10 mouse cellular contexts compared by ENCODE assay signal in the genomic region with DNA sequence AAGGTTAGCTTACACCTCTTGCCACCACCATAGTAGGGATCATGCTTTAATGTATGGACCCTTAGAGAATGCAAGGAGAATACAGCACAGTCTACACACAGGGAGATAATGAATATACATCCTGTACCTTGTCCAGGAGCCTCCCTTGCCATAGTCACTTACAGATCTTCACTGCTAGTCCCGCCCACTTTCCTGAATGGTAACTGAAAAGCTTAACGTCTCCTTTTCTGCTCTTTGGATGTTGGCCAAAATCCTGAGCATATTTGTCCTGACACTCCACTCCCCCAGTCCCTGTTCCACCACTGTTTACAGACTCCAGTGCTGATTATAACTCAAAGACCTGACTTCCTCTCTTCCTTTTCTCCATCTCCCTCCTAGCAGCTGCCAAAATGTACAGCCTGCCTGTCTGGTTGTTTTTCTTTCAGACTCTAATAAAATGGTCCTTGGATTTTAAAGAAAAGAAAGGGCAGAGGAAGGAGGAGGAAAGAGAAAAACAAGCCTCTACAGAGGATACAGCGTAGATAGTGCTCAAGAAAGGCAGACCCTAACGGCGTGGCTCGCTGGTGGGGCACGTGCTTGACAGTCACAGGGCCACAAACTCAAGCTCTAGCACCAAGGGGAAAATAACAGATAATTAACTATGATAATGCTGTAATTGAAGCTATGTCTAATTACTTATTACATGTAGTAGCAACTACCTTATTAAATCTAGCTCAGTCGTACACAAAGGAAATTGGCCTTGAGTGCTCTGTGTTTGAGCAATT. TPM values are rescaled to one million over a fixed set of nuclear protein-coding genes. Genes with fewer than 3 reads are reported as not detected.
DNase-seq lines count a peak whose midpoint lies in the region; ATAC-seq and TF ChIP-seq lines count a peak whose summit lies in the region.
"Had no signal": no experiment of that assay in that cellular context is flagged by ENCODE, and none has a peak within 500 bp of the region (broad histone marks: within the 10 kb centered on the region; RNA-seq: fewer than 3 reads in every experiment).

No protein-coding gene starts in this region.

- no peaks in the 10 kb centered on the region for H3K27me3 ChIP-seq in embryonic facial prominence, embryonic 14.5 days (replicated peaks; ENCODE audit: control insufficient read depth, insufficient read depth, low read length)
- H3K27me3 ChIP-seq in embryonic facial prominence, embryonic 10.5 days (replicated peaks; ENCODE audit: low read depth, poor library complexity, severe bottlenecking) = no peaks in the 10 kb centered on the region
- H3K27me3 ChIP-seq in kidney, adult 2 months (replicated peaks; ENCODE audit: control insufficient read depth, insufficient read depth, low read length) = no peaks in the 10 kb centered on the region
- no peaks in the 10 kb centered on the region for H3K27me3 ChIP-seq in stomach, embryonic 16.5 days (ENCODE audit: control insufficient read depth, insufficient read depth, low read length)
- H3K27me3 ChIP-seq: megakaryocyte, embryonic 14.5 days had no signal

- H3K4me3 ChIP-seq in embryonic facial prominence, embryonic 14.5 days (ENCODE audit: low read depth, low read length) = no peak overlapping the region
- no peak overlapping the region for H3K4me3 ChIP-seq in embryonic facial prominence, embryonic 10.5 days
- H3K4me3 ChIP-seq in kidney, adult 2 months (ENCODE audit: insufficient read depth, low read depth, low read length) = no peak overlapping the region
- H3K4me3 ChIP-seq in stomach, embryonic 16.5 days (replicated peaks; ENCODE audit: low read length) = no peak overlapping the region
- H3K4me3 ChIP-seq: megakaryocyte, embryonic 14.5 days had no signal

- no peak overlapping the region for H3K4me2 ChIP-seq in embryonic facial prominence, embryonic 14.5 days (ENCODE audit: low read depth, low read length)
- H3K4me2 ChIP-seq in stomach, embryonic 16.5 days (ENCODE audit: low read depth, low read length) = peak overlapping the region; percentile 5; the same call in 1 of the 2 replicates

- no peak for TF ChIP-seq POLR2A in kidney, adult 2 months (IDR thresholded peaks at IDR 0.05; ENCODE audit: low read depth, low read length)

- TF ChIP-seq CTCF in kidney, adult 2 months (conservative IDR thresholded peaks at IDR 0.05; ENCODE audit: insufficient read depth, insufficient read length, low read depth, low read length) = no peak

- H3K4me1 ChIP-seq in embryonic facial prominence, embryonic 14.5 days (ENCODE audit: control insufficient read depth, insufficient read depth, low read length) = peaks cover 3% of the 10 kb centered on the region; the same call in 1 of the 2 replicates
- no peaks in the 10 kb centered on the region for H3K4me1 ChIP-seq in embryonic facial prominence, embryonic 10.5 days
- no peaks in the 10 kb centered on the region; the same call in 1 of the 2 replicates for H3K4me1 ChIP-seq in kidney, adult 2 months (ENCODE audit: control insufficient read depth, insufficient read depth, low read length)
- H3K4me1 ChIP-seq in stomach, embryonic 16.5 days (ENCODE audit: control insufficient read depth, insufficient read depth, low read length) = peaks cover 13% of the 10 kb centered on the region

- no peak overlapping the region for H3K27ac ChIP-seq in embryonic facial prominence, embryonic 14.5 days (replicated peaks; ENCODE audit: low read depth, low read length)
- H3K27ac ChIP-seq in embryonic facial prominence, embryonic 10.5 days (replicated peaks) = no peak overlapping the region
- H3K27ac ChIP-seq in kidney, adult 2 months (ENCODE audit: insufficient read depth, low read depth, low read length) = no peak overlapping the region
- H3K27ac ChIP-seq in stomach, embryonic 16.5 days (ENCODE audit: low read length) = peak overlapping the region; percentile 79

- no peaks in the 10 kb centered on the region for H3K9me3 ChIP-seq in embryonic facial prominence, embryonic 14.5 days (ENCODE audit: control insufficient read depth, low read length)
- no peaks in the 10 kb centered on the region for H3K9me3 ChIP-seq in embryonic facial prominence, embryonic 10.5 days
- no peaks in the 10 kb centered on the region for H3K9me3 ChIP-seq in stomach, embryonic 16.5 days (replicated peaks; ENCODE audit: control insufficient read depth, low read length)
- H3K9me3 ChIP-seq: megakaryocyte, embryonic 14.5 days had no signal

- WGBS in embryonic facial prominence, embryonic 14.5 days = 68% methylated on average over 8 of the region's 8 CpGs
- WGBS in embryonic facial prominence, embryonic 10.5 days = 87% methylated on average over 8 of the region's 8 CpGs
- 61% methylated on average over 8 of the region's 8 CpGs for WGBS in kidney, adult 2 months
- WGBS in stomach, embryonic 16.5 days = 37% methylated on average over 8 of the region's 8 CpGs

- H3K9ac ChIP-seq in embryonic facial prominence, embryonic 14.5 days (ENCODE audit: low read depth, low read length) = no peak overlapping the region
- H3K9ac ChIP-seq in stomach, embryonic 16.5 days (ENCODE audit: low read length) = peak overlapping the region; percentile 26; the same call in 1 of the 2 replicates

- peaks cover 47% of the 10 kb centered on the region for H3K36me3 ChIP-seq in embryonic facial prominence, embryonic 14.5 days (ENCODE audit: control insufficient read depth, insufficient read depth, low read length)
- peaks cover 74% of the 10 kb centered on the region for H3K36me3 ChIP-seq in embryonic facial prominence, embryonic 10.5 days (replicated peaks)
- H3K36me3 ChIP-seq in kidney, adult 2 months (ENCODE audit: control insufficient read depth, insufficient read depth, low read length) = no peaks in the 10 kb centered on the region; the same call in 1 of the 2 replicates
- H3K36me3 ChIP-seq in stomach, embryonic 16.5 days (ENCODE audit: control insufficient read depth, insufficient read depth, low read length) = peaks cover 2% of the 10 kb centered on the region; the same call in 1 of the 2 replicates

- peak; percentile 87 for DNase-seq in embryonic facial prominence, embryonic 14.5 days (ENCODE audit: low spot score)
- no peak for DNase-seq in embryonic facial prominence, embryonic 10.5 days (ENCODE audit: low spot score)
- peak; percentile 19 for DNase-seq in kidney, adult 2 months
- no peak for DNase-seq in kidney, adult 18-20 months
- peak; percentile 6 for DNase-seq in urinary bladder, postnatal 14 days (ENCODE audit: low spot score)
- no peak for DNase-seq in urinary bladder, adult 2 months (ENCODE audit: low spot score)
- no peak for DNase-seq in liver
- DNase-seq: cerebellum, adult 11-12 months had no signal

- ATAC-seq in embryonic facial prominence, embryonic 14.5 days (ENCODE audit: low read depth) = peak; percentile 68; the same call in 1 of the 2 replicates
- peak; percentile 68; the same call in 1 of the 2 replicates for ATAC-seq in stomach, embryonic 16.5 days (ENCODE audit: insufficient read depth, low FRiP score)

RNA-seq across cellular contexts. Expression of a gene that starts 59.4 kb away (rescaled TPM):
- 17.7 and 20.7 TPM in 2 replicates for polyA plus RNA-seq in embryonic facial prominence, embryonic 14.5 days (2014; fragmentation: Nextera tagmentation; extraction: Ambion mirVana)
- polyA plus RNA-seq in embryonic facial prominence, embryonic 10.5 days (2016; fragmentation: Nextera tagmentation; extraction: Ambion mirVana) = 26.5 and 27.7 TPM in 2 replicates
- 12.2 and 13.6 TPM in 2 replicates for polyA plus RNA-seq in kidney, adult 2 months (2012; rRNA removed)
- 21.7 and 23.7 TPM in 2 replicates for polyA plus RNA-seq in urinary bladder, adult 2 months (2012; rRNA removed)
- 17.6 and 18.2 TPM in 2 replicates for polyA plus RNA-seq in stomach, embryonic 16.5 days (2015; fragmentation: Nextera tagmentation; extraction: Ambion mirVana)

Comparison
In these comparisons a context has a peak if more than half of its experiments do, and no peak if none do; other contexts are left out.
1. DNase-seq: peak in embryonic facial prominence, embryonic 14.5 days (single experiment), kidney, adult 2 months (single experiment) and urinary bladder, postnatal 14 days (single experiment); none in embryonic facial prominence, embryonic 10.5 days (single experiment), kidney, adult 18-20 months (single experiment), urinary bladder, adult 2 months (single experiment) and liver (single experiment).